Mouse (Mus musculus) liver, embryonic 15.5 days (tissue): ENCODE measurements around the gene Nfkbiz. TPM values are rescaled to one million over a fixed set of nuclear protein-coding genes. Genes with fewer than 3 reads are reported as not detected.

Source experiments
- polyA plus RNA-seq: library from polyadenylated mRNA; unstranded; fragments of >200 nt; fragmentation: Nextera tagmentation; extraction: Ambion mirVana; gene quantifications from 2 replicates; pipeline ENCODE4 v1.2.1, GENCODE M21; 2015

The Nfkbiz gene
- polyA plus RNA-seq, 1 experiment from 2014 or later, result 1.8 TPM

Other genes with a start within 250 kb of the Nfkbiz start
- gene Nxpe3, start 56.4 kb upstream of the Nfkbiz start, polyA plus RNA-seq, result 0.43 and 0.44 TPM in 2 replicates
- gene Cep97, start 96.0 kb upstream of the Nfkbiz start, polyA plus RNA-seq, result 3.5 and 3.9 TPM in 2 replicates
- gene Rpl24, start 127.4 kb upstream of the Nfkbiz start, polyA plus RNA-seq, result 281 and 346 TPM in 2 replicates
- 8.7 and 10.1 TPM in 2 replicates for gene Zbtb11, start 135.0 kb upstream of the Nfkbiz start, polyA plus RNA-seq
- 85.2 and 93.7 TPM in 2 replicates for gene Pcnp, start 190.8 kb upstream of the Nfkbiz start, polyA plus RNA-seq
- 12.7 and 12.9 TPM in 2 replicates for gene Trmt10c, start 198.9 kb upstream of the Nfkbiz start, polyA plus RNA-seq
- 16.3 and 18.9 TPM in 2 replicates for gene Senp7, start 209.4 kb upstream of the Nfkbiz start, polyA plus RNA-seq